Mouse (Mus musculus) spleen, adult 2 months (tissue): ENCODE results near the gene Unc93b1.

Source experiments
- CTCF ChIP-seq: fragments of 200-500 bp; IDR thresholded peaks from 2 replicates; pipeline ENCODE4 v1.5.1; 2011; ENCODE audit warnings: mild to moderate bottlenecking, inconsistent platforms; ENCODE audit not compliant: insufficient read depth, insufficient read length, insufficient replicate concordance; ENCODE audit errors: extremely low read depth
- POLR2A ChIP-seq: fragments of 200-500 bp; IDR thresholded peaks from 2 replicates; pipeline ENCODE4 v1.6.1; 2011; ENCODE audit warnings: low read depth, low read length, inconsistent platforms

DNA sequence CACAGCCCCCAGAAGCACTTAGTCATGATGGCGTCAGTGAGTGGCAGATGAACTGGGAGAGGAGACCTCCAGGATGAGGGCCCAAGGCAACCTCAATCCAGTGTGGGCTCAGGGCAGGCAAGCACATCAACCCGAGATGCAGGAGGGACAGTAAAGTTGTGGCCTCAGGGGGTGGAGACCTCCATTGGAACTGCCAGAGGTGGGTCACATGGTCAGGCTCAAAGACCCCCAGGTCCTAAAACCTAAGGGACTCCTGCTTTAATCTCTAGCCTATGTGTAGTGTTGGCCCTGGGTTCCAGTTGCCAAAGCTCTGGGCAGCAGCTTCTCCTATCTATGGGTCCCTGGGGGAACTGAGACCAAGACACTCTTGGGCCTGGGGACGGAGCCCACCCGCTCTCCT lies 6.2 kb upstream of the Unc93b1 start:
- TF ChIP-seq CTCF (no peak), POLR2A (no peak)
